Mouse (Mus musculus) frontal cortex, postnatal 25 days (tissue): ENCODE results near the gene 1110059G10Rik.

Experiments
- DNase-seq, 2 experiments: peaks; one replicate each; pipeline ENCODE4 v3.0.0; 2022; ENCODE audit warnings: low spot score in 2 of 2

Gene 1110059G10Rik

DNA sequence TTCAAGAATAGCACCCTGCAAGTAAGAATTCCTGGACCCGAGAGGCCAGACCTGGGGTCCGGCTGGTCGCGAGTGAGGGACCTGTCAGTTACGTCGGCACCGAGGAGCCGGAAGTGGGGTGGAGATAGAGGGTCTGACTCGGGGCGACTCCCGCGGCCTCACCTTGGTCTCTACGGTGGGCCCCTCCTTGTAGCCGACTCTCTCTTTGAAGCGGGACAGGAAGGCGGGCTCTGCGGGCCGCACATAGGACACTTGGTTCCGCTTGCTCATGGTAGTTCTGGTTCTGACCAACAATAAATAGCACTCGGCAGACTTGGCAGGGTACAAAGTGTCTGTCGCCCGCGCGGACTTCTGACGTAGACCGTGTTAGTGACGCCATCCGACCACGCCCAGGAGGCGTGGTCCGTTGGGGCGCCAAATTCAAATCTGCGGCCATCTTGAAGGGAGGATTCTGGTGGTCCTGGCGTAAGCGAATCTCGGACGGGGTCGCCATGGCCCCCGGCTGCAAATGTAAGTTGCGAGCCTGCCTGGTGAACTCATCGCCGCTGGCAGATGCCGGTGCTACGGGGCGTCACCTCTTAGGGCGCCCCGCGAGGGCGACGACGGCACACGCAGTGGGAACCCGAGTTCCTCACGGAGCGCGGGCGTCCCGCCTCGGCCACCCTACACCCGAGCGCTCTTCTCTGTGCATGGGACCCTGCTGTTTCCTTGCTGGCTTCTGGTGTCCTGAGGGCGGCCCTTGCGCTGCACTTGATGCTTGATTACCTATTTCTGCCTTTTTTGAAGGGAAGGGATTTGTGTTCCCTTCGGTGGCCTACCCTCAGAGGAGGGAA lies at the start of gene 1110059G10Rik, which contains the start of gene Kif15:
TSS of gene 1110059G10Rik (minus strand) at position 358 of the 833 bp plus-strand sequence.
TSS of gene Kif15 (plus strand) at position 404 of the 833 bp plus-strand sequence.
- DNase-seq = peak; percentile 93

DNA sequence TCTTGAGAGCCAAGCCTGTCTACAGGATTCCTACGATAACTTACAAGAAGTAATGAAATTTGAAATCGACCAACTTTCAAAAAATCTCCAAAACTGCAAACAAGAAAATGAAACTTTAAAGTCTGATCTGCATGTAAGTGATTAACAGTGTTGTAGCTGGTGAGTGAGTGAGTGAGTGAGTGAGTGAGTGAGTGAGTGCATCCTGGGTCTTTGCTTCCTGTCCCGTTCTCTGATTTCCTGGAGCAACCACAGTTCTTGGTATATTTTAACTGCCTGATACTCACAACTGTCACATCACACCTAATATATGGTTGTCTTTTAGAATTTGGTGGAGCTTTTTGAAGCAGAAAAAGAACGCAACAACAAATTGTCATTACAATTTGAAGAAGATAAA lies 48.4 kb upstream of the 1110059G10Rik start:
- DNase-seq = no peak

DNA sequence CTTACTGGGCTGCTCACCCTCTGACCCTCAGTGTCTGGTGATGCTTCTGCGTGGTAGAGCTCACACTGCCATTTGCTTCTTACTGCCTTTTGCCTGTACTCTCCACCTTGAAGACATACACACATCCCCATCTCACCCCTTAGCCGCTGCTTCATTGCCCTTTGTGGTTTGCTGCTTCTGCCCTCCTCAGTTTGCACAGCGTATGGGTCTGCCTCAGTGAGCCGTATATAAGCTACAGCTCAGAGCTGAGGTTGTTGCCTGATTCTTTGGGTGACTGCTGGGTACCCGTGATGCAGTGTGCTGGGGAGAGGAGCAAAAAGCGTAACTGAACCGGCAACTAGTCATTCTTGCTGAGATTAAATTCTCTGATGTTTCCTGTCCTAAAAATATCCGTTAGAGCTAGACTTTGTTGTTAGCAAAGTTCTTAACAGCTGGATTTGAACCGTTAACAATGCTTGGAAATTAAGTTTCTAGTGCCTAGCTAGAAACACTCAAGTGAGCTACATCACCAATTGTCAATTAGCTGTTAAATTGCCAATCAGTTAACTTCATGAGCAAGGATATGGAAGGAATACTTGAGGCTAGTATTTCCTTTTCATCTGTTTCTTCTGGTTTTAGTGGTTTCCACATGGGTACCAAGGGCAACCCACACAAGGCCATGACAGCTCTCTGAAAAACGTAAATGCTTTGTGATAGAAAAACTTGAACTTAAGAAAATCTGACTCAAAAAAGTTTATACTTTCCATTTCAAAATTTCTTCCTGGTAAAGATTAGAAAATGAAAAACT lies 47.8 kb upstream of the 1110059G10Rik start:
- no peak for DNase-seq

DNA sequence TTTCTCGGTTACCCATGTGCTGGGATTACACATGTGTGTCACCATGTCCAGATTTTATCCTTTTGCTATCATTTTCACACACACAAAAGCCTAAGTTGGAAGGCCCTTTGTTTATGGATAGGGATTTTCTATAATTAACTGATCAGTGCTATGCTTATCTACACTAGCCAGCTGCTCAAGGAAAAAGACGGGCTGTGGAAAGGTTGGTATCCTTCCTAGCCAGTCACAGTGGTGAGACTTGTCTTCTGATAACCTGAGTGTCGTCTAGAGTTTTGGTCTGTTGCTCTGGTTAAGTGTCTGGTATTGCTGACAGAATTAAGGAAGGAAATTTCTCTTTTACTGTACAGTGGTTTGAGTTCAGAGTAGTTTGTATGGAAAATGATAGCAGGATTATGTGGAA lies 21.9 kb downstream of the 1110059G10Rik start:
- DNase-seq = no peak

- peak; percentile 42 to 53 for DNase-seq
Observed at GRCm38 (mm10) chr9:122922936-122923381, 27.8 kb downstream of the 1110059G10Rik start, which contains the start of gene Zfp105. Gene Zfp105, plus strand, starts transcription at chr9:122923072.

GRCm38 (mm10) chr9:122922436-122922835 lies 28.4 kb downstream of the 1110059G10Rik start:
- DNase-seq = no peak

DNA sequence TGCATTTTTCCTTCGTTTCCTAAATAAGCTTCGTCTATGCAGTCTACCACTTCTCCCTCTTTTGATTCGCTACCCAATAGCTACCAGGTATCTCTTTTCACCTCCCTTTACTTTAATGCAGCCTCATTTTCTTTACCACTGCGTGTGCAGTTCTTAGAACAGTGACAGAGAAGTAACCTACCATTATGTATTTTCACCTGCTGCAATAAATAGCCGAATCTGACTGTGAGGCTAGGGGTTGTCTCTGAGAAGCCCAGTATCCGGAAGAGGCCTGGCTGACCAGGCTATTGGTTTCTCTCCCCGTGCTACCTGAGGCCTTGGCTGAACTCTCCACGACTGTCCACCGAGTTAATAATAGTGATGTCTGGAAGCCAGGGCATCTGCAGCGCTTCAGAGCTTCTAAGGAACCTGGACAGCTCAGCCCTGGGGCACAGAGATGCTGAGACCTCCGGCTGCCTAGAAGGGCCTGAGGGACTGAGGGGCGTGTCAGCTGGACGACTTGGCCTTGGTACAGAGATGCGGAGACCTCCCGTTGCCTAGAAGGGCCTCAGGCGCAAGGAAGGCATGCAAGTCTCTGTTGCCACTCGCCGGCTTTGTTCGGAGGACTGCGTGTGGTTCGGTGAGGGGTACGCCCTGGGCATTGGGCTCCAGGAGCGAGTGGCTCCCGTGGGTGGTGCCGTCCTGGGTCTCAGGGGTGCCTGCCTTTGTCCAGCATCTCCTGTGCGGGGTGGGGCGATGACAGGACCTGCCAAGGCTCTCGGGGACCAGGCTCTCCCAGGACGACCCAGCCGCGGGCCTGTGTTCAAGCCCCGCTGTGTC lies 47.9 kb downstream of the 1110059G10Rik start:
- DNase-seq = peak; percentile 13 to 17

DNA sequence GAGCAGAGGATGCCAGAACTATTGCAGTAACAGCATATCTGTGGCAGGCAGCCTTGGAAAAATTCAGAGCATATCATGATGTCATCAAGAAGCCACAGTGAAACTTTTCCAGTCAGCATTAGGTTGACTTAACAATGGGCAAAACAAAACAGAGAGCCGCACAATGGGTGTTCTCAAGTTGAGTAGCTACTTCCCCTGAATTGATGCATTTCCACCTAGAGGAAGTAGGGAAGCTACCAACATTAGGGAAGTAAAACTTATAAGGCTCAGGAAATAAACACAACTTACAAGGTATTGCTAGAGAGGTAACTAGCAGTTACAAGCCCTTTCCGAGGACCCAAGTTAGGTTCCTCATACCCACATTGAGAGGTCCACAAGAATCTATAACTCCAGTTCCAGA lies 49.8 kb downstream of the 1110059G10Rik start:
- DNase-seq = no peak
